Mouse (Mus musculus) Patski (cell line): Measurements from ENCODE around the gene Cdc42bpg. TPM values are rescaled to one million over a fixed set of nuclear protein-coding genes. Genes with fewer than 3 reads are reported as not detected.

Experiments
- ATAC-seq: fragments of 100-300 bp; one replicate; pipeline ENCODE4 v1.8.0; 2021
- CTCF ChIA-PET: fragments of 350-600 bp; sonication (Branson Sonifier 250); formaldehyde crosslinking; loops from one replicate; lab custom pipeline; 2022; ENCODE audit warnings: inconsistent platforms; lab: Charles Lee
- POLR2A ChIA-PET: fragments of 350-600 bp; sonication (Branson Sonifier 250); formaldehyde crosslinking; loops from one replicate; lab custom pipeline; 2022; ENCODE audit warnings: antibody characterized with exemption, inconsistent platforms; lab: Charles Lee
- DNase-seq: peaks from one replicate; pipeline ENCODE4 v3.0.0-alpha.2; 2011; ENCODE audit warnings: low read depth, low spot score
- H3K27me3 ChIP-seq: fragments of 371-371 bp; one replicate; pipeline ENCODE4 v1.5.1; 2021
- CTCF ChIP-seq: fragments of 100-300 bp; IDR thresholded peaks from one replicate; pipeline ENCODE4 v1.5.1; 2021
- in situ Hi-C: fragments of 300-500 bp; cut with MboI; formaldehyde crosslinking; loops from 3 replicates; pipeline ENCODE4 v1.11.1; 2018; ENCODE audit warnings: low pct_unique_long_range_greater_than_20kb, mixed read lengths
- polyA plus RNA-seq: library from polyadenylated mRNA; unstranded; gene quantifications from one replicate; pipeline ENCODE4 v1.2.3, GENCODE M21; 2021

The Cdc42bpg gene
- polyA plus RNA-seq, 1 experiment from 2014 or later: 41.2 TPM

GRCm38 (mm10) chr19:6352107-6352505 lies 45.9 kb downstream of the Cdc42bpg start:
- ChIA-PET CTCF (no interaction called here), POLR2A (no interaction called here)
- no peak for DNase-seq
- TF ChIP-seq CTCF: no peak
- in situ Hi-C loops: no loop called here
- no peak for ATAC-seq
- no peaks in the 10 kb centered on the region for H3K27me3 ChIP-seq

- in situ Hi-C loops: no loop called here
- no peak for TF ChIP-seq CTCF
- ATAC-seq (no peak), DNase-seq (no peak)
- ChIA-PET CTCF (no interaction called here), POLR2A (interaction anchor here (0.7 kb wide), 1 partner anchor 19 kb away, joined by 3 read pairs; no protein-coding TSS in a partner anchor)
- H3K27me3 ChIP-seq: no peaks in the 10 kb centered on the region
These were observed 47.8 kb downstream of the Cdc42bpg start for GRCm38 (mm10) chr19:6354030-6354429.

GRCm38 (mm10) chr19:6361291-6361690 lies 55.0 kb downstream of the Cdc42bpg start:
- H3K27me3 ChIP-seq: no peaks in the 10 kb centered on the region
- in situ Hi-C loops: no loop called here
- DNase-seq: no peak
- no peak for TF ChIP-seq CTCF
- ChIA-PET POLR2A (no interaction called here), CTCF (no interaction called here)
- ATAC-seq: no peak

GRCm38 (mm10) chr19:6363091-6363410 lies 56.8 kb downstream of the Cdc42bpg start:
- no peak for TF ChIP-seq CTCF
- ChIA-PET POLR2A (interaction anchor here (0.7 to 1.0 kb wide), 2 partner anchors 11 to 247 kb away, joined by 3 to 4 read pairs; no protein-coding TSS in a partner anchor), CTCF (no interaction called here)
- DNase-seq (no peak), ATAC-seq (no peak)
- in situ Hi-C loops: no loop called here
- H3K27me3 ChIP-seq: no peaks in the 10 kb centered on the region

- no peak for TF ChIP-seq CTCF
- in situ Hi-C loops: no loop called here
- ChIA-PET POLR2A (interaction anchor here (1.0 kb wide), 1 partner anchor 10 kb away, joined by 3 read pairs; no protein-coding TSS in a partner anchor), CTCF (interaction anchor here (1.4 kb wide), 1 partner anchor 10 kb away, joined by 5 read pairs; no protein-coding TSS in a partner anchor)
- H3K27me3 ChIP-seq: no peaks in the 10 kb centered on the region
- DNase-seq (peak; percentile 98), ATAC-seq (peak; percentile 98)
These were observed 57.4 kb downstream of the Cdc42bpg start, which contains the start of gene Sf1 for GRCm38 (mm10) chr19:6363411-6364240. Gene Sf1 (plus strand): TSS chr19:6363690.

GRCm38 (mm10) chr19:6364317-6364725 lies 58.1 kb downstream of the Cdc42bpg start:
- DNase-seq: peak; percentile 33
- ATAC-seq: no peak

GRCm38 (mm10) chr19:6364842-6365241 lies 58.6 kb downstream of the Cdc42bpg start:
- ChIA-PET POLR2A (interaction anchor here (0.8 kb wide), 2 partner anchors 11 to 13 kb away, joined by 3 read pairs; no protein-coding TSS in a partner anchor), CTCF (interaction anchor here (0.8 to 2.5 kb wide), 3 partner anchors 9 to 15 kb away, joined by 3 to 11 read pairs (median 5); no protein-coding TSS in a partner anchor)
- no peak for ATAC-seq
- H3K27me3 ChIP-seq: no peaks in the 10 kb centered on the region
- in situ Hi-C loops: no loop called here
- TF ChIP-seq CTCF: no peak
- DNase-seq: no peak

More at GRCm38 (mm10) chr19:6364317-6364725, 58.1 kb downstream of the Cdc42bpg start:
- in situ Hi-C loops: no loop called here
- ChIA-PET CTCF (interaction anchor here (0.8 to 1.4 kb wide), 2 partner anchors 9 to 15 kb away, joined by 3 to 5 read pairs; no protein-coding TSS in a partner anchor), POLR2A (interaction anchor here (0.8 kb wide), 2 partner anchors 11 to 14 kb away, joined by 3 read pairs; no protein-coding TSS in a partner anchor)
- TF ChIP-seq CTCF: no peak
- no peaks in the 10 kb centered on the region for H3K27me3 ChIP-seq

GRCm38 (mm10) chr19:6370175-6370574 lies 63.9 kb downstream of the Cdc42bpg start:
- ChIA-PET CTCF (no interaction called here), POLR2A (no interaction called here)
- ATAC-seq: no peak
- no peak for TF ChIP-seq CTCF
- in situ Hi-C loops: no loop called here
- no peaks in the 10 kb centered on the region for H3K27me3 ChIP-seq
- DNase-seq: no peak

- ATAC-seq (peak; percentile 49), DNase-seq (no peak)
- ChIA-PET CTCF (no interaction called here), POLR2A (no interaction called here)
- no peaks in the 10 kb centered on the region for H3K27me3 ChIP-seq
- in situ Hi-C loops: no loop called here
- TF ChIP-seq CTCF: no peak
These were observed 66.2 kb downstream of the Cdc42bpg start for GRCm38 (mm10) chr19:6372433-6372832.

- DNase-seq (no peak), ATAC-seq (no peak)
- CTCF ChIA-PET: interaction anchor here (0.6 to 2.0 kb wide), 4 partner anchors 9 to 22 kb away, joined by 3 to 15 read pairs (median 4); partner anchors contain the start of gene Pygm
- H3K27me3 ChIP-seq: no peaks in the 10 kb centered on the region
- TF ChIP-seq CTCF: peak; percentile 90
- in situ Hi-C loops: no loop called here
- POLR2A ChIA-PET: interaction anchor here (0.8 to 1.5 kb wide), 2 partner anchors 10 to 11 kb away, joined by 3 read pairs; partner anchors contain the start of genes Pygm and Sf1
These were observed 67.5 kb downstream of the Cdc42bpg start for GRCm38 (mm10) chr19:6373539-6374400.
